Mouse (Mus musculus) heart, embryonic 15.5 days (tissue): ENCODE measurements around the gene Mlst8. TPM values are rescaled to one million over a fixed set of nuclear protein-coding genes. Genes with fewer than 3 reads are reported as not detected.
"Not testable (repeated sequence)": the region's sequence is repeated elsewhere in the genome, so short reads cannot be mapped to it uniquely, and the experiment has no call there.

Source experiments
- ATAC-seq: fragments of 200-750 bp; cut with Nextera tagmentation; replicated peaks from 2 replicates; pipeline ENCODE4 v1.8.0; 2017; ENCODE audit warnings: low read depth, moderate TSS enrichment; ENCODE audit not compliant: insufficient number of reproducible peaks, insufficient read depth, low FRiP score
- H3K27ac ChIP-seq: fragments of 300-500 bp; sonication (generic); 2 replicates; pipeline ENCODE4 v1.5.1; 2015; ENCODE audit warnings: mild to moderate bottlenecking, inconsistent platforms
- H3K27me3 ChIP-seq: fragments of 300-500 bp; sonication (generic); 2 replicates; pipeline ENCODE4 v1.6.1; 2015; ENCODE audit warnings: inconsistent platforms
- H3K36me3 ChIP-seq: fragments of 300-500 bp; sonication (generic); 2 replicates; pipeline ENCODE4 v1.6.1; 2015; ENCODE audit warnings: mild to moderate bottlenecking, inconsistent platforms
- H3K4me1 ChIP-seq: fragments of 300-500 bp; sonication (generic); replicated peaks from 2 replicates; pipeline ENCODE4 v1.6.1; 2015; ENCODE audit warnings: inconsistent platforms
- H3K4me2 ChIP-seq: fragments of 300-500 bp; sonication (generic); 2 replicates; pipeline ENCODE4 v1.6.1; 2015; ENCODE audit warnings: inconsistent platforms, mild to moderate bottlenecking, moderate library complexity
- H3K4me3 ChIP-seq: fragments of 300-500 bp; sonication (generic); 2 replicates; pipeline ENCODE4 v1.5.1; 2015; ENCODE audit warnings: mild to moderate bottlenecking, inconsistent platforms
- H3K9ac ChIP-seq: fragments of 300-500 bp; sonication (generic); 2 replicates; pipeline ENCODE4 v1.6.1; 2015; ENCODE audit warnings: mild to moderate bottlenecking, inconsistent platforms
- H3K9me3 ChIP-seq: fragments of 300-500 bp; sonication (generic); replicated peaks from 2 replicates; pipeline ENCODE4 v1.6.1; 2016; ENCODE audit warnings: inconsistent platforms
- WGBS: fragments of 180-500 bp; shearing (Covaris S2); methylation state at CpG from one replicate; pipeline ENCODE4 v1.1.7; 2015; ENCODE audit warnings: mixed read lengths; 5-methylcytosine and 5-hydroxymethylcytosine counted together
- polyA plus RNA-seq: library from polyadenylated mRNA; unstranded; fragments of >200 nt; fragmentation: Nextera tagmentation; extraction: Ambion mirVana; gene quantifications from 2 replicates; pipeline ENCODE4 v1.2.1, GENCODE M21; 2015

Gene Mlst8
- polyA plus RNA-seq, 1 experiment from 2014 or later = 15.2 TPM

DNA sequence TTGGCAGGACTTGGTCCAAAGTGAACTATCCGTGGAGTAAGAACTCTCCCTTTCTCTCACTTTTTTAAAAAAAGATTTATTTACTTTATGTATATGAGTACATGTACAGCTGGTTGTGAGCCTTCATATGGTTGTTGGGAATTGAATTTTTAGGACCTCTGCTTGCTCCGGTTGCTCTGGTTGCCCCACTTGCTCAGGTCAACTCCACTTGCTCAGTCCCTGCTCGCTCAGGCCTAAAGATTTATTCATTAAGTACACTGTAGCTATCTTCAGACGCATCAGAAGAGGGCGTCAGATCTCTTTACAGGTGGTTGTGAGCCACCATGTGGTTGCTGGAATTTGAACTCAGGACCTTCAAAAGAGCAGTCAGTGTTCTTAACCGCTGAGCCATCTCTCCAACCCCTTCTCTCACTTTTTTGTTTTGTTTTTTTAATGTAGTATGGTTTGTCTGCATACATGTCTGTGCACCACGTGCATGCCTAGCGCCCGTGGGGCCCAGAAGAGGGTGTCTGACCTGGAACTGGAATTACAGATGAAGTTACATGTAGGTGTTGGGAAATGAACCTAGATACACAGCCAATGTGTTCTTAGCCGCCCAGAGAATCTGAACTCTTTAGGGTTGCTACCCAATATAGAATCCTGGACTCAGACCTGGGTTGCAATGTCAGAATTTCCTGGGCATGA, 23.2 kb downstream of the Mlst8 start:
- ATAC-seq, H3K27me3 ChIP-seq, H3K9ac ChIP-seq, H3K9me3 ChIP-seq, H3K36me3 ChIP-seq: not testable (repeated sequence)
- peaks cover 19% of the 10 kb centered on the region for H3K4me1 ChIP-seq
- peak overlapping the region; percentile 64 for H3K4me3 ChIP-seq
- peak overlapping the region; percentile 67 for H3K4me2 ChIP-seq
- H3K27ac ChIP-seq = peak overlapping the region; percentile 58
- WGBS = 54% methylated on average over 10 of the region's 10 CpGs

GRCm38 (mm10) chr17:24454756-24455522, 23.9 kb downstream of the Mlst8 start:
- under 1% methylated on average over 67 of the region's 67 CpGs for WGBS
- Histone ChIP-seq H3K27me3 (no peaks in the 10 kb centered on the region), H3K27ac (peak overlapping the region; percentile 93), H3K4me1 (peaks cover 19% of the 10 kb centered on the region), H3K9ac (peak overlapping the region; percentile 78), H3K9me3 (no peaks in the 10 kb centered on the region), H3K4me2 (peak overlapping the region; percentile 67), H3K4me3 (peak overlapping the region; percentile 64), H3K36me3 (peaks cover 14% of the 10 kb centered on the region)
- ATAC-seq = peak; percentile 94

DNA sequence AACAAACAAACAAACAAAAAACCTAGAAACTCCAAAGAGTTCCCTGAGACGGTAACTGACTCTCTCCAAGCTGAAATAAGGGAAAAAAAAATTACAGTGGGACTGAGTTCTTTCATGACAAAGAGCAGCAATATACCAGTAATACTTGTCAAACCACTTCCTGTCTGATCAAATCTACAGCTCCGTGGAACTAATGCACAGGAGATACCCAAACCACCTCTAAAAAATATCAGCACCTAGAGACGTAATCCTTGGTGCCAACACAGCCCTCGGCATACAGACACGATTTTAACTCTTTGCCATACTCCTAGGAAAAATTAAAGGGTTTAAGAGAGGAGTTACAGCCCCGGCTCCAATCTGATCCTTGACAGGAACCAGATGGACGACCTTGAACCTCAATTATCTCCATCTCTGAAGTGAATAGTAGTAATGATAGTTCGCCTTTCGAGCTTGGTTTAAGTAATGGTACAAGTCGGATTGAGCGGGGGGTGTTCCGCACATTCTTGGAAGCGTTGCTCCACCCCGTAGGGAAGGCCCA, 24.6 kb downstream of the Mlst8 start:
- ATAC-seq = no peak
- no peaks in the 10 kb centered on the region for H3K27me3 ChIP-seq
- H3K9me3 ChIP-seq = no peaks in the 10 kb centered on the region
- H3K27ac ChIP-seq = peak overlapping the region; percentile 93
- H3K36me3 ChIP-seq = peaks cover 20% of the 10 kb centered on the region
- peaks cover 19% of the 10 kb centered on the region for H3K4me1 ChIP-seq
- peak overlapping the region; percentile 64 for H3K4me3 ChIP-seq
- 4% methylated on average over 14 of the region's 14 CpGs for WGBS
- peak overlapping the region; percentile 78 for H3K9ac ChIP-seq
- H3K4me2 ChIP-seq = peak overlapping the region; percentile 67

GRCm38 (mm10) chr17:24453372-24453771, 25.5 kb downstream of the Mlst8 start:
- H3K4me3 ChIP-seq = no peak overlapping the region
- H3K4me1 ChIP-seq = peaks cover 19% of the 10 kb centered on the region
- ATAC-seq = no peak
- peak overlapping the region; percentile 67; the same call in 1 of the 2 replicates for H3K4me2 ChIP-seq
- no peaks in the 10 kb centered on the region for H3K27me3 ChIP-seq
- peaks cover 29% of the 10 kb centered on the region for H3K36me3 ChIP-seq
- no peak overlapping the region for H3K27ac ChIP-seq
- 69% methylated on average over 2 of the region's 2 CpGs for WGBS
- no peaks in the 10 kb centered on the region for H3K9me3 ChIP-seq
- H3K9ac ChIP-seq = no peak overlapping the region

GRCm38 (mm10) chr17:24451220-24451619, 27.7 kb downstream of the Mlst8 start:
- no peak overlapping the region for H3K4me3 ChIP-seq
- no peak overlapping the region for H3K9ac ChIP-seq
- no peak for ATAC-seq
- no peak overlapping the region for H3K4me2 ChIP-seq
- peaks cover 19% of the 10 kb centered on the region for H3K4me1 ChIP-seq
- WGBS = 97% methylated on average over 6 of the region's 6 CpGs
- no peak overlapping the region for H3K27ac ChIP-seq
- H3K27me3 ChIP-seq = no peaks in the 10 kb centered on the region
- peaks cover 51% of the 10 kb centered on the region for H3K36me3 ChIP-seq
- H3K9me3 ChIP-seq = no peaks in the 10 kb centered on the region

DNA sequence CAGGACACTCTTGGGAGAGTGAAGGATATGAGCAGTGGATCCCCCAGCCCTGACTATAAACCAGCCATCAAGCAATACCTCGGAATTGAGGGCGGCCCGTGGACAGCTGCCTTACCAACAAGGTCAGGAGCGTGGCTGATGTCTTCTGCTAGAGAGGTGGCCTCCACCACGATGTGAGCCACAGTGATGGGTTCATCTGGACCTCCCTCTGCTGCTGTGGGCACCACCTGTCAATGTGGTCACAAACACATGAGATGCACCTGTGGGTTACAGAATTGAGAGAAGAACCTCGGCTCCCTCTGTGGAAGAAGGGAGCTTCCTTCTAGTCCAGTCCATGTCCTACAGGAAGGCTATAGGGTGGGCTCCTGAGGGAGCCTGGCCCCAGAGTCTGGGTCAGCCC, 29.4 kb downstream of the Mlst8 start:
- no peaks in the 10 kb centered on the region for H3K27me3 ChIP-seq

GRCm38 (mm10) chr17:24446590-24446989, 32.3 kb downstream of the Mlst8 start:
- Histone ChIP-seq H3K27me3 (no peaks in the 10 kb centered on the region), H3K27ac (no peak overlapping the region), H3K9ac (no peak overlapping the region), H3K4me1 (no peaks in the 10 kb centered on the region), H3K4me2 (no peak overlapping the region), H3K36me3 (peaks cover 81% of the 10 kb centered on the region), H3K9me3 (no peaks in the 10 kb centered on the region), H3K4me3 (no peak overlapping the region)
- no peak for ATAC-seq
- 84% methylated on average over 8 of the region's 8 CpGs for WGBS

More for the DNA sequence above, 29.4 kb downstream of the Mlst8 start:
- H3K4me3 ChIP-seq = no peak overlapping the region
- H3K4me1 ChIP-seq = peaks cover 12% of the 10 kb centered on the region
- no peak overlapping the region for H3K9ac ChIP-seq
- H3K27ac ChIP-seq = no peak overlapping the region
- H3K36me3 ChIP-seq = peaks cover 68% of the 10 kb centered on the region
- no peaks in the 10 kb centered on the region for H3K9me3 ChIP-seq
- ATAC-seq = no peak
- WGBS = 82% methylated on average over 6 of the region's 6 CpGs
- no peak overlapping the region for H3K4me2 ChIP-seq

DNA sequence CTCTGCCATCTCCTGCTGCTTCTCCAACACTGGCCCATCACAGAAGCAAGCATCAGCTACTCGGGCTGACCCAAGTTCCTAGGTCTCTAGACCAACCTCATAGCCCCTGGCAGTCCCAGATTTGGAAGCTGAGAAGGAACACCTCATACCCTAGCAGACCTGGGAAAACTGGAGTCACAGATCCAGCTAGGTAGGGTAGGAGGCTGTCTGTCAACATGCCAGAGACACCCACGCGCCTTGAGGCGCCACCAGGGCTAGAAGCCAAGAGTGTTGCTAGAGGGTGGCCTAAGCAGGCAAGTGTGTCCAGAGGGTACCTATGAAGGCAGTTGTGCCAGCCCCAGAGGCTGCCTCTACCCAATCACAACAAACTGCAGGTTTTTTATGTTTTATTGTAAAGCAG, 35.5 kb downstream of the Mlst8 start:
- Histone ChIP-seq H3K9ac (no peak overlapping the region), H3K9me3 (no peaks in the 10 kb centered on the region), H3K4me2 (no peak overlapping the region), H3K4me1 (no peaks in the 10 kb centered on the region), H3K27ac (no peak overlapping the region), H3K4me3 (no peak overlapping the region), H3K36me3 (peaks cover 74% of the 10 kb centered on the region), H3K27me3 (no peaks in the 10 kb centered on the region)
- no peak for ATAC-seq
- WGBS = 72% methylated on average over 4 of the region's 4 CpGs

GRCm38 (mm10) chr17:24442632-24443155, 36.2 kb downstream of the Mlst8 start, which contains the start of gene Dnase1l2:
Gene Dnase1l2 (minus strand): TSS chr17:24443105.
- peaks cover 74% of the 10 kb centered on the region for H3K36me3 ChIP-seq
- H3K9me3 ChIP-seq = no peaks in the 10 kb centered on the region
- no peak within 1 kb of the TSS for H3K27ac ChIP-seq
- H3K4me1 ChIP-seq = no peaks in the 10 kb centered on the region
- H3K27me3 ChIP-seq = no peaks in the 10 kb centered on the region
- H3K4me3 ChIP-seq = no peak within 1 kb of the TSS
- WGBS = 72% methylated on average over 7 of the region's 7 CpGs
- H3K9ac ChIP-seq = no peak within 1 kb of the TSS
- no peak within 1 kb of the TSS for H3K4me2 ChIP-seq
- no peak for ATAC-seq

GRCm38 (mm10) chr17:24442107-24442506, 36.8 kb downstream of the Mlst8 start:
- Histone ChIP-seq H3K27me3 (no peaks in the 10 kb centered on the region), H3K9ac (no peak overlapping the region), H3K4me2 (no peak overlapping the region), H3K4me3 (no peak overlapping the region), H3K4me1 (no peaks in the 10 kb centered on the region), H3K36me3 (peaks cover 74% of the 10 kb centered on the region), H3K9me3 (no peaks in the 10 kb centered on the region), H3K27ac (no peak overlapping the region)
- no peak for ATAC-seq
- 83% methylated on average over 14 of the region's 14 CpGs for WGBS

DNA sequence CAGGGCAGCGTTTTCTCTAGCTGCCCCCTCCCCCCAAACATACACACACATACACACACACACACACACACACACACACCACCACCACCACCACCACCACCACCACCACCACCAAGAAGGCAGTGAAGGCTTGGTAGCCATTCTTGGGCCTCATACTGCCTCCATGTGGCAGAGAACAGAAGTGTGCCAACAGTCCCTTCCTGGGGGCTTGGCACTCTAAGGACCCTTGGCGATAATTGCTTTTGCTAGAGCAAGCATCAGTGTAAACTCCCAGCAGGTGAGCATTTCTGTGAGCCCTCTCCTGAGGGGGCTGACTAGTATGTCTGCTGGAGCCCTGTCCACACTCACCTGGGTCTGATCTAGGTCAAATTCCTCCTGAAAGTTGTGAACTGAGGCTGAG, 37.7 kb downstream of the Mlst8 start:
- H3K36me3 ChIP-seq = peaks cover 72% of the 10 kb centered on the region
- no peaks in the 10 kb centered on the region for H3K4me1 ChIP-seq
- H3K27me3 ChIP-seq = no peaks in the 10 kb centered on the region
- no peaks in the 10 kb centered on the region for H3K9me3 ChIP-seq
- H3K27ac ChIP-seq = no peak overlapping the region
- H3K9ac ChIP-seq = no peak overlapping the region
- ATAC-seq = no peak
- WGBS = 55% methylated on average over 2 of the region's 2 CpGs
- no peak overlapping the region for H3K4me2 ChIP-seq
- no peak overlapping the region for H3K4me3 ChIP-seq
